Mouse (Mus musculus) cerebellum, adult 2 months (tissue): ENCODE measurements around the gene Dpm3.

ENCODE experiments used
- CTCF ChIP-seq: fragments of 200-500 bp; IDR thresholded peaks from 2 replicates; pipeline ENCODE4 v1.5.1; 2011; ENCODE audit warnings: low read depth, mild to moderate bottlenecking, control low read depth, low read length, moderate library complexity, borderline replicate concordance; ENCODE audit not compliant: insufficient read depth
- POLR2A ChIP-seq: fragments of 200-500 bp; IDR thresholded peaks from 2 replicates; pipeline ENCODE4 v1.6.1; 2011; ENCODE audit warnings: low read length, control low read depth, borderline replicate concordance; ENCODE audit not compliant: insufficient read depth

GRCm38 (mm10) chr3:89242331-89242895 lies 16.7 kb upstream of the Dpm3 start:
- TF ChIP-seq POLR2A (no peak), CTCF (peak; percentile 81)
